Mouse (Mus musculus): Measurements from ENCODE around the gene Maml1.

DNA sequence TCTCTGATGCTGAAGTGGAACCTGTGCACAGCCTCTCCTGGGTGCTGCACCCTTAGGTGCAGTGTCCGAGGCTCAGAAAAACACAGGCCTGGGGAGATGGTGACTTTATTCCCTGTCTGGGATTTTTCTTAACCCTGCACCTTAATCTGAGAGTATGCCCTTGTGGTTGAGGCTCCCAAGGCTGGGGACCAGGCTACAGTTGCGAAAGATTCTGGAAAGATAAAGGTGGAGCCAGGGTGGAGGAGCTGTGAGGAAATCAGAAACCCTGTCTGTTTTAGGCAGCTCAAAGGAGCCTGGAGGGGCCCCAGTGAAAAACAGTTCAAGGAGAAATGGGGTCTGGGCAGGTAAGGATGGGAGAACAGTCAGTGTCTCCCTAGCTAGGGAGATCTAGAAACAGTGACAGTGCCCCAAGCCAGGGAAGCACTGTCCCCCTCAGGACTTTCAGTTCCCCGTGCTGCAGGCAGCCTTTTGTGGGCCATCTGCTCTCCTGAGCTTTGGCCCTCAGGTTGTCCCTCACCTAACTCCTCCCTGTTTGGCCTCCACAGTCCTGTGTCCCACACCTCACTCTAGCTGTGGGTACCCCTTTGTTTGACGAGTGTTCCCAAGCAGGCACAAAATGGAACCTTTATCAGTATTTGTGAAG lies 75.3 kb downstream of the Maml1 start:
- TF ChIP-seq POLR2A (IDR thresholded peaks at IDR 0.05; ENCODE audit: borderline replicate concordance, insufficient read depth, low read length) (no peak), CTCF (IDR thresholded peaks at IDR 0.05; ENCODE audit: borderline replicate concordance, insufficient read depth, low read depth, low read length) (no peak)

Measured in cerebellum, adult 2 months (tissue).